Mouse (Mus musculus) cortical plate, adult 2 months (tissue): ENCODE measurements around the gene Rpl9-ps6.

Experiments
- CTCF ChIP-seq: fragments of 200-500 bp; IDR thresholded peaks from 2 replicates; pipeline ENCODE4 v1.5.1; 2011; ENCODE audit warnings: mild to moderate bottlenecking, control low read depth, low read length; ENCODE audit not compliant: insufficient read depth; ENCODE audit errors: extremely low read depth
- POLR2A ChIP-seq: fragments of 200-500 bp; IDR thresholded peaks from 2 replicates; pipeline ENCODE4 v1.6.1; 2011; ENCODE audit warnings: mild to moderate bottlenecking, low read length, control low read depth; ENCODE audit not compliant: insufficient read depth; ENCODE audit errors: extremely low read depth

- TF ChIP-seq CTCF (no peak), POLR2A (no peak)
These were observed 31.0 kb upstream of the Rpl9-ps6 start for GRCm38 (mm10) chr19:32497411-32497810.
